Mouse (Mus musculus) hindbrain, embryonic 15.5 days (tissue): ENCODE measurements around the gene Specc1l. TPM values are rescaled to one million over a fixed set of nuclear protein-coding genes. Genes with fewer than 3 reads are reported as not detected.
"Not testable (repeated sequence)": the region's sequence is repeated elsewhere in the genome, so short reads cannot be mapped to it uniquely, and the experiment has no call there.

ENCODE experiments used
- ATAC-seq: fragments of 200-750 bp; cut with Nextera tagmentation; 2 replicates; pipeline ENCODE4 v1.8.0; 2017; ENCODE audit warnings: low read depth, moderate number of reproducible peaks, moderate TSS enrichment; ENCODE audit not compliant: low FRiP score
- H3K27ac ChIP-seq: fragments of 300-500 bp; sonication (generic); replicated peaks from 2 replicates; pipeline ENCODE4 v1.5.1; 2015; ENCODE audit warnings: mild to moderate bottlenecking, inconsistent platforms
- H3K27me3 ChIP-seq: fragments of 300-500 bp; sonication (generic); 2 replicates; pipeline ENCODE4 v1.6.1; 2015; ENCODE audit warnings: control low read depth, inconsistent platforms
- H3K36me3 ChIP-seq: fragments of 300-500 bp; sonication (generic); 2 replicates; pipeline ENCODE4 v1.6.1; 2015; ENCODE audit warnings: control low read depth, inconsistent platforms
- H3K4me1 ChIP-seq: fragments of 300-500 bp; sonication (generic); replicated peaks from 2 replicates; pipeline ENCODE4 v1.6.1; 2015; ENCODE audit warnings: control low read depth, inconsistent platforms
- H3K4me2 ChIP-seq: fragments of 300-500 bp; sonication (generic); 2 replicates; pipeline ENCODE4 v1.6.1; 2015; ENCODE audit warnings: moderate library complexity, mild to moderate bottlenecking, inconsistent platforms
- H3K4me3 ChIP-seq: fragments of 300-500 bp; sonication (generic); 2 replicates; pipeline ENCODE4 v1.5.1; 2015; ENCODE audit warnings: mild to moderate bottlenecking, inconsistent platforms
- H3K9ac ChIP-seq: fragments of 300-500 bp; sonication (generic); 2 replicates; pipeline ENCODE4 v1.6.1; 2015; ENCODE audit warnings: inconsistent platforms
- H3K9me3 ChIP-seq: fragments of 300-500 bp; sonication (generic); 2 replicates; pipeline ENCODE4 v1.6.1; 2016; ENCODE audit warnings: control low read depth, inconsistent platforms
- WGBS: fragments of 180-500 bp; shearing (Covaris S2); methylation state at CpG from one replicate; pipeline ENCODE4 v1.1.7; 2015; 5-methylcytosine and 5-hydroxymethylcytosine counted together
- polyA plus RNA-seq: library from polyadenylated mRNA; unstranded; fragments of >200 nt; fragmentation: Nextera tagmentation; extraction: Ambion mirVana; gene quantifications from 2 replicates; pipeline ENCODE4 v1.2.1, GENCODE M21; 2015

Specc1l gene
- polyA plus RNA-seq, 1 experiment from 2014 or later: 30.5 TPM

DNA sequence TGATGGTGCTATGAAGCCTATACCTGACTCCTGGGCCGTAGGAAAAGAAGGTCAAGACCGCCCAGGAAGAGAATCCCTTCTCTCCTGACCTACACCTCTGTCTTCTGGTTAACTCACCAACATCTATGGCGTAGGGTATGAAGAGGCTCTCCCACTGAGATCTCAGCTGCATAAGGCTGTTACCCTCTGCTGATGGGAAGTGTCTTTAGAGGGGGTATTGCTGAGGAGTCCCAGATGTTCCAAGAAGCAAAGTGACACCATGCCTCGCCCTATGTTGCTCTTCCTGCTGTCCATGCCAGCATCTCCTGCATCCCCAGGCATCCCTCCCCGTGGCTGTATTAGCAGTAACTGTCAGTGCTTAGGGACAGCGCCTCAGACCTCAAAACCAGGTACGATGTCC, 127.5 kb downstream of the Specc1l start:
- H3K36me3 ChIP-seq: no peaks in the 10 kb centered on the region
- no peaks in the 10 kb centered on the region for H3K27me3 ChIP-seq
- no peak for ATAC-seq
- no peak overlapping the region for H3K4me2 ChIP-seq
- no peaks in the 10 kb centered on the region for H3K4me1 ChIP-seq
- no peak overlapping the region for H3K9ac ChIP-seq
- WGBS: 90% methylated on average over 7 of the region's 7 CpGs
- no peaks in the 10 kb centered on the region for H3K9me3 ChIP-seq
- H3K4me3 ChIP-seq: no peak overlapping the region
- no peak overlapping the region for H3K27ac ChIP-seq

DNA sequence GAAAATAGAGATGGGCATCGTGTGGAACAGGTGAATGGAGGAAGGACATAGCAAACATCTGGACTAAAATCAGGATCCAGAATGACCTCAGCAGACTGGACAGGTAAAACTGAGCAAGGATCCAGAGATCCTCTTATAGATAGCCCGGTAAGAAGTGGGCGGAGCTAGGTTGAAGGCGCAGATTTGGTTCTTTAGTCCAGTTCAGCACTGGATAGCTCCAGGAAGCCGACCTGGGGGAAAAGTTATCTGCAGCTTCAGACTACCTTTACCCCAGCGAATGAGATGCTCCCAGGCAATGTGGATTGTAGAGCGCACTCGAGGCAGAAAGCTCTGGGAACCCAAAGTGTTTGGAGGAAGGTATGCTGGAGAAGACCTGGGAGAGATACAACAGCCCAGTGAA, 130.1 kb downstream of the Specc1l start:
- H3K4me3 ChIP-seq: no peak overlapping the region
- WGBS: 47% methylated on average over 8 of the region's 8 CpGs

DNA sequence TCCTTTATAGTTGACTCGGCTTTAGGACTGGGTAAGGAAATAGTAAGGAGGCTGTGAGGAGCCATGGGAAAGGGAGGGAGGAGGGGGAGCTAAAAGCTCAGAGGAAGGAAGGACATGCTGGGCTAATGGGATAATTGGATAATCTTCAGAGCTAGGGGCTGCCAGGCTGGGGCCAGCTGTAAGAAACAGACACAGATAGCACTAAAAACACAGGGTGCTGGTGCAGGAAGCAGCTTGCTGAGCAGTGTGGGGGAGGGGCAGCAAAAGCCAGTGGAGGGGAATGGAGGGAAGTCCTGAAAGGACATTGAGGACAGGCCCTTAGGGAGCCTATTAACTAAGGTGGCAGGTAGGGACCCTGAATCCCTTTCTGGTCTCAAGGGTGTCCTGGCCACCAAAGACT, 132.7 kb downstream of the Specc1l start:
- H3K4me3 ChIP-seq, H3K27me3 ChIP-seq, H3K9ac ChIP-seq, H3K4me1 ChIP-seq, H3K36me3 ChIP-seq, H3K9me3 ChIP-seq, ATAC-seq, H3K27ac ChIP-seq, H3K4me2 ChIP-seq: not testable (repeated sequence)
- WGBS: 64% methylated on average over 1 of the region's 1 CpGs

More for the DNA sequence above, 130.1 kb downstream of the Specc1l start:
- no peak for ATAC-seq
- Histone ChIP-seq H3K9me3 (no peaks in the 10 kb centered on the region), H3K27ac (no peak overlapping the region), H3K27me3 (no peaks in the 10 kb centered on the region), H3K36me3 (no peaks in the 10 kb centered on the region), H3K4me2 (no peak overlapping the region), H3K9ac (no peak overlapping the region), H3K4me1 (no peaks in the 10 kb centered on the region)

GRCm38 (mm10) chr10:75345265-75345664, 133.4 kb downstream of the Specc1l start:
- no peak overlapping the region for H3K9ac ChIP-seq
- H3K4me1 ChIP-seq: no peaks in the 10 kb centered on the region
- no peak overlapping the region for H3K4me2 ChIP-seq
- H3K4me3 ChIP-seq: no peak overlapping the region
- no peaks in the 10 kb centered on the region for H3K27me3 ChIP-seq
- ATAC-seq: no peak
- no peaks in the 10 kb centered on the region for H3K9me3 ChIP-seq
- WGBS: 51% methylated on average over 2 of the region's 2 CpGs
- H3K36me3 ChIP-seq: no peaks in the 10 kb centered on the region
- H3K27ac ChIP-seq: no peak overlapping the region

DNA sequence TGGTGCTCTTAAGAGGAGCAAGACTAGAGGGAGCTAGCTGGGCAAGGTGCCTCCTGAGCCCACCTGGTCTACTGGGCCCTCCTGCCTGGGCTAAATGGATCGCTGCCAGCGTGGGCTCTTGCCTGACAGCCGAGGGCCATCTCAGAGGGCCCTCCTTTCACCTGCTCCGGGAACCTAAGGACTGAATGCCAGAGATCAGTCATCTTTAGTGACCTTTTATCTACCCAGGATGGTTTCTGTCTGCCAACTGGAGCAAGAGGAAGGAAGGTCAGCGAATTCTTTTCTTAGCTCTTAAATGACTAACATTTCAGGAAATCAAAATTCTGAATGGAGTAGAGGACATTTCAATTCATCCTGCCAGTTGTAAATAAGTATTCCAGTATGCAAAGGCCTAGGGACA, 138.7 kb downstream of the Specc1l start:
- no peak overlapping the region for H3K27ac ChIP-seq
- H3K27me3 ChIP-seq: no peaks in the 10 kb centered on the region
- no peaks in the 10 kb centered on the region for H3K9me3 ChIP-seq
- no peak overlapping the region for H3K4me3 ChIP-seq
- H3K9ac ChIP-seq: no peak overlapping the region
- no peak overlapping the region for H3K4me2 ChIP-seq
- WGBS: 82% methylated on average over 5 of the region's 5 CpGs
- H3K36me3 ChIP-seq: no peaks in the 10 kb centered on the region
- H3K4me1 ChIP-seq: no peaks in the 10 kb centered on the region
- no peak for ATAC-seq

DNA sequence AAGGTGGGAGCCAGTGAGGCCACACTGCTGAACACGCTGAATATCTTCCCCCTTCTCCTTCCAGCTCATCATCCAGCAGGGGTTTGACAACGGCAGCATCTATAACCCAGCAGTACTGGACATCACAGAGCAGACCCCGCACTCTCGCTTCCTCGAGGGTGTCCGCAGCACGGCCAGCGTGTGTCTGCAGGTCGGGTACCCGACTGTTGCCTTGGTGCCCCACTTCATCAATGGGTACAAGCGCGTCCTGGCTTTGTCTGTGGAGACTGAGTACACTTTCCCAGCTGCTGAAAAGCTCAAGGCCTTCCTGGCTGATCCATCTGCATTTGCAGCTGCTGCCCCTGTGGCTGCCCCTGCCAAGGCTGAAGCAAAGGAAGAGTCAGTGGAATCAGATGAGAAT, 140.7 kb downstream of the Specc1l start:
- Histone ChIP-seq H3K4me2 (no peak overlapping the region), H3K4me3 (no peak overlapping the region), H3K27me3 (no peaks in the 10 kb centered on the region), H3K9ac (no peak overlapping the region), H3K9me3 (no peaks in the 10 kb centered on the region), H3K36me3 (no peaks in the 10 kb centered on the region), H3K4me1 (no peaks in the 10 kb centered on the region), H3K27ac (no peak overlapping the region)
- ATAC-seq: no peak
- WGBS: 95% methylated on average over 12 of the region's 12 CpGs

GRCm38 (mm10) chr10:75353838-75354241, 142.0 kb downstream of the Specc1l start:
- whole genome bisulfite sequencing: 73% methylated on average over 9 of the region's 9 CpGs
- ATAC-seq, H3K27ac ChIP-seq: not testable (repeated sequence)

GRCm38 (mm10) chr10:75355341-75355740, 143.5 kb downstream of the Specc1l start:
- H3K4me3 ChIP-seq: no peak overlapping the region
- no peak overlapping the region for H3K27ac ChIP-seq
- H3K36me3 ChIP-seq: no peaks in the 10 kb centered on the region
- H3K9me3 ChIP-seq: no peaks in the 10 kb centered on the region
- H3K27me3 ChIP-seq: no peaks in the 10 kb centered on the region
- 86% methylated on average over 4 of the region's 4 CpGs for WGBS
- H3K4me2 ChIP-seq: no peak overlapping the region
- no peak overlapping the region for H3K9ac ChIP-seq
- ATAC-seq: no peak
- H3K4me1 ChIP-seq: no peaks in the 10 kb centered on the region

More at GRCm38 (mm10) chr10:75353838-75354241, 142.0 kb downstream of the Specc1l start:
- H3K36me3 ChIP-seq, H3K4me1 ChIP-seq, H3K9me3 ChIP-seq, H3K4me3 ChIP-seq, H3K9ac ChIP-seq, H3K27me3 ChIP-seq, H3K4me2 ChIP-seq: not testable (repeated sequence)

Other genes with a start within 250 kb of the Specc1l start
- 76.3 and 85.5 TPM in 2 replicates for gene Gnaz, start 244.9 kb upstream of the Specc1l start, polyA plus RNA-seq
- gene Rsph14, start 179.5 kb upstream of the Specc1l start, polyA plus RNA-seq: 0.24 and 0.45 TPM in 2 replicates
- gene Rab36, start 175.0 kb upstream of the Specc1l start, polyA plus RNA-seq: 17.3 and 21.7 TPM in 2 replicates
- 14.0 and 16.5 TPM in 2 replicates for gene Bcr, start 151.5 kb upstream of the Specc1l start, polyA plus RNA-seq
- 3.5 and 4.1 TPM in 2 replicates for gene Adora2a, start 104.8 kb downstream of the Specc1l start, polyA plus RNA-seq
- gene Upb1, start 189.0 kb downstream of the Specc1l start, polyA plus RNA-seq: 0.47 and 0.49 TPM in 2 replicates